Mouse (Mus musculus): ENCODE results near the gene Gm10134. TPM values are rescaled to one million over a fixed set of nuclear protein-coding genes. Genes with fewer than 3 reads are reported as not detected.

Gm10134 gene
- total RNA-seq (2014; rRNA removed) (not detected in 2 replicates), polyA plus RNA-seq (2012; rRNA removed) (not detected in 2 replicates)

GRCm38 (mm10) chr2:28505795-28506194, at the start of gene Gm10134:
Gm10134 (plus strand) TSS chr2:28506095.
- 64% methylated on average over 3 of the region's 3 CpGs for WGBS
- no peak for TF ChIP-seq POLR2A (IDR thresholded peaks at IDR 0.05; ENCODE audit: extremely low read depth, insufficient read depth, low read length)
- TF ChIP-seq CTCF (IDR thresholded peaks at IDR 0.05; ENCODE audit: low read depth, low read length): no peak

DNA sequence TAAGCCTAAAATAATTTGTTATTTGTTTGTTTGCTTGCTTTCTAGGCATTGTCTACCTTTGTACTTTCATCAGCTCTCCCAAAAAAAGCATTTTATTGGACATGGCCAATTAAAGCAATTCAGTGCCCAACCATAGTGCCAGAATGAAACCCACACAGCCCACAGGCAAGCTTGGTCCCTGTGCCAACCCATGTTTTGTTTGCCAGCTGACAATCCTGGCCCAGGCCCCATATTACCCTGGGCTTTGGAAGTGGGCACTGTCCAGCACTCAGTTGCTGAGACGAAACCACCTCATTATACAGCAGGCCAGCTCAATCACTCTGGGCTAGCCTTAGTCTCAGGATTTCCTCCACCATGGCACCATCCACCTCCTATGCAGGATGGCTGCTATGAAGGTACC, 49.3 kb upstream of the Gm10134 start:
- no peak overlapping the region for H3K4me3 ChIP-seq (ENCODE audit: insufficient read depth, low read depth, low read length)
- no peak overlapping the region for H3K27ac ChIP-seq (replicated peaks; ENCODE audit: insufficient read depth, low read depth, low read length)
- no peak for TF ChIP-seq POLR2A (IDR thresholded peaks at IDR 0.05; ENCODE audit: extremely low read depth, insufficient read depth, low read length)
- TF ChIP-seq CTCF (IDR thresholded peaks at IDR 0.05; ENCODE audit: low read depth, low read length): no peak
- H3K79me2 ChIP-seq (ENCODE audit: control insufficient read depth, insufficient read depth, low read length): no peaks in the 10 kb centered on the region
- WGBS: 81% methylated on average over 1 of the region's 1 CpGs
- DNase-seq (ENCODE audit: extremely low read depth, low read depth, low spot score): no peak
- H3K36me3 ChIP-seq (ENCODE audit: control insufficient read depth, insufficient read depth, low read length): no peaks in the 10 kb centered on the region
- no peak overlapping the region for H3K9ac ChIP-seq (ENCODE audit: low read depth, low read length)
- no peaks in the 10 kb centered on the region for H3K4me1 ChIP-seq (ENCODE audit: control insufficient read depth, insufficient read depth, low read length)
- H3K27me3 ChIP-seq (ENCODE audit: control insufficient read depth, insufficient read depth, low read length): no peaks in the 10 kb centered on the region

More at GRCm38 (mm10) chr2:28505795-28506194, at the start of gene Gm10134:
- H3K9ac ChIP-seq (ENCODE audit: low read depth, low read length): no peak within 1 kb of the TSS
- H3K27me3 ChIP-seq (ENCODE audit: control insufficient read depth, insufficient read depth, low read length): 0 out of 2 replicates have a peak, but pooled peaks cover 2% of the 10 kb centered on the region
- H3K27ac ChIP-seq (replicated peaks; ENCODE audit: insufficient read depth, low read depth, low read length): no peak within 1 kb of the TSS
- H3K4me1 ChIP-seq (ENCODE audit: control insufficient read depth, insufficient read depth, low read length): no peaks in the 10 kb centered on the region
- no peaks in the 10 kb centered on the region for H3K79me2 ChIP-seq (ENCODE audit: control insufficient read depth, insufficient read depth, low read length)
- no peaks in the 10 kb centered on the region for H3K36me3 ChIP-seq (ENCODE audit: control insufficient read depth, insufficient read depth, low read length)
- no peak within 1 kb of the TSS for H3K4me3 ChIP-seq (ENCODE audit: insufficient read depth, low read depth, low read length)
- DNase-seq (ENCODE audit: extremely low read depth, low read depth, low spot score): no peak

DNA sequence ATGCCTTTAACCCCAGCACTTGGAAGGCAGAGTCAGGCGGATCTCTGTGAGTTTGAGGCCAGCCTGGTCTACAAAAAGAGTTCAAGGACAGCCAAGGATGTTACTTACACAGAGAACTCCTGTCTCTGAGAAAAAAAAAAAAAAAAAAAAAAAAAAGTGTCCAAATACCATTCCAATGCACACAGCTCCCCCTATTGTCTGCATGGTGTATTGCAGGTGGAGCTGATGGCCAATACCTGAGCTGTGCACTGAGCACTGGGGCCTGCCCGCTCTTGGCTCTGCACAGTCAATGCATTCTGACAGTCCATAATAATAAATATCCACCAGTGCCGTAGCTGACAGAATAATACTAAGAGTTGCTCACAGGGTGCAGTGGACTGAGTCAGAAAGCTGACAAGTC, 42.0 kb upstream of the Gm10134 start:
- peak; percentile 39 for DNase-seq (ENCODE audit: extremely low read depth, low read depth, low spot score)
- H3K4me1 ChIP-seq (ENCODE audit: control insufficient read depth, insufficient read depth, low read length): peaks cover 6% of the 10 kb centered on the region; the same call in 1 of the 2 replicates
- H3K9ac ChIP-seq (ENCODE audit: low read depth, low read length): no peak overlapping the region
- peak; percentile 76 for TF ChIP-seq CTCF (IDR thresholded peaks at IDR 0.05; ENCODE audit: low read depth, low read length)
- TF ChIP-seq POLR2A (IDR thresholded peaks at IDR 0.05; ENCODE audit: extremely low read depth, insufficient read depth, low read length): no peak
- WGBS: 69% methylated on average over 3 of the region's 3 CpGs
- H3K4me3 ChIP-seq (ENCODE audit: insufficient read depth, low read depth, low read length): no peak overlapping the region
- H3K36me3 ChIP-seq (ENCODE audit: control insufficient read depth, insufficient read depth, low read length): no peaks in the 10 kb centered on the region
- no peak overlapping the region for H3K27ac ChIP-seq (replicated peaks; ENCODE audit: insufficient read depth, low read depth, low read length)
- no peaks in the 10 kb centered on the region for H3K27me3 ChIP-seq (ENCODE audit: control insufficient read depth, insufficient read depth, low read length)
- H3K79me2 ChIP-seq (ENCODE audit: control insufficient read depth, insufficient read depth, low read length): peaks cover 3% of the 10 kb centered on the region; the same call in 1 of the 2 replicates

DNA sequence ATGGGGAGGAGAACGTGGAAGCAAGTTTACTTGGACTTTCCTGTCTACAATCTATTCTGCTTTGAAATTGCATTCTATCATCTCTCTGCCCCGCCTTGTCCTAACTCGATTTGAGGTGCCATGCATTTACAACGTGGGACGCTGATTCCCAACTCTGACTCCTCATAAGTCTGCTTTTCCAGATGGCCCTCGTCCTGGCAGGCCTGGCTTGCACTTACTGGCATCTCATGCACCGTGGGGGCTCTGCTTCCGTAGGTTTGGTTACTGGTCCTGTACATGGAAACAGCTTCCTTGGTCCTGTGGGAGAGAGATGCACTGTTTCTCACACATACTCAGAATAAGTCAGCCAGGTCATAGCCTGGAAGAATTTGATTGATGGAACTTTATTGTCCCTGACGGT, 41.0 kb upstream of the Gm10134 start:
- TF ChIP-seq CTCF (IDR thresholded peaks at IDR 0.05; ENCODE audit: low read depth, low read length): no peak
- no peak for TF ChIP-seq POLR2A (IDR thresholded peaks at IDR 0.05; ENCODE audit: extremely low read depth, insufficient read depth, low read length)
- H3K27me3 ChIP-seq (ENCODE audit: control insufficient read depth, insufficient read depth, low read length): no peaks in the 10 kb centered on the region
- DNase-seq (ENCODE audit: extremely low read depth, low read depth, low spot score): no peak
- H3K36me3 ChIP-seq (ENCODE audit: control insufficient read depth, insufficient read depth, low read length): peaks cover 4% of the 10 kb centered on the region
- peaks cover 6% of the 10 kb centered on the region; the same call in 1 of the 2 replicates for H3K4me1 ChIP-seq (ENCODE audit: control insufficient read depth, insufficient read depth, low read length)
- WGBS: 88% methylated on average over 9 of the region's 9 CpGs
- H3K9ac ChIP-seq (ENCODE audit: low read depth, low read length): no peak overlapping the region
- H3K79me2 ChIP-seq (ENCODE audit: control insufficient read depth, insufficient read depth, low read length): peaks cover 3% of the 10 kb centered on the region; the same call in 1 of the 2 replicates
- H3K27ac ChIP-seq (replicated peaks; ENCODE audit: insufficient read depth, low read depth, low read length): no peak overlapping the region
- no peak overlapping the region for H3K4me3 ChIP-seq (ENCODE audit: insufficient read depth, low read depth, low read length)

DNA sequence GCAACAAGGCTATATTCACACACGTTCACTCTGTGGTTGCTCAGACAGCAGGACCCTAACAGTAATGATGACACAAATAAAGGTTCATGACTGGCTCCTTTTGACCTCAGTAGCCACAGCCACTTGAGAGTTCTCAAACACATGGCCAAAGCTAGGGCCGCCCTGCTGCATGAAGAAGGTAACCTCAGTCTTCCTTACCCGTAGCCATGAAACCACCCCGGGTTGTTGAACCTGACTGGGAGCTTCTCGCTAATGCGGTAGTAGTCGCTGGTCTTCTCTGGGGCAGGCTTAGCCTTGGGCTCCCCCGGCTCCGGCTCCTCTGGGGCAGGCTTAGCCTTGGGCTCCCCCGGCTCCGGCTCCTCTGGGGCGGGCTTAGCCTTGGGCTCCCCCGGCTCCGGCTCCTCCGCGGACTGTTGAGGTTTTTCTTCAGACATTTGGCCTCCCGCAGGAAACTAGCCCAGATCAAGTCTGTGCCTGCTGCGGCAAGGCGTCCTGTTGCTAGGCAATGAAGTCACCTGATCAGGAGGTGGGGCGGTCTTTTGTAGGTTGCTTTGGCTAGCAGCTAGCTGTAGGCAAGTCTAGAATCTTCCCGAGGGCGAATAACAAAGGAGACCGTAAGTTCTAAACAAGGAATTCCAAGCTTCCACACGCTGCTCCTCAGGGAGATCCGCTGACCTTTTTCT, 39.9 kb upstream of the Gm10134 start, which contains the start of gene 1700007K13Rik:
Gene 1700007K13Rik (minus strand): TSS at position 497 of the 683 bp plus-strand sequence.
- H3K9ac ChIP-seq (ENCODE audit: low read depth, low read length): no peak within 1 kb of the TSS
- TF ChIP-seq CTCF (IDR thresholded peaks at IDR 0.05; ENCODE audit: low read depth, low read length) (no peak), POLR2A (IDR thresholded peaks at IDR 0.05; ENCODE audit: extremely low read depth, insufficient read depth, low read length) (no peak)
- H3K27ac ChIP-seq (replicated peaks; ENCODE audit: insufficient read depth, low read depth, low read length): no peak within 1 kb of the TSS
- peaks cover 10% of the 10 kb centered on the region for H3K36me3 ChIP-seq (ENCODE audit: control insufficient read depth, insufficient read depth, low read length)
- H3K4me1 ChIP-seq (ENCODE audit: control insufficient read depth, insufficient read depth, low read length): peaks cover 6% of the 10 kb centered on the region; the same call in 1 of the 2 replicates
- peak; percentile 83 for DNase-seq (ENCODE audit: extremely low read depth, low read depth, low spot score)
- H3K4me3 ChIP-seq (ENCODE audit: insufficient read depth, low read depth, low read length): no peak within 1 kb of the TSS
- H3K27me3 ChIP-seq (ENCODE audit: control insufficient read depth, insufficient read depth, low read length): no peaks in the 10 kb centered on the region
- WGBS: 11% methylated on average over 25 of the region's 25 CpGs
- peaks cover 3% of the 10 kb centered on the region; the same call in 1 of the 2 replicates for H3K79me2 ChIP-seq (ENCODE audit: control insufficient read depth, insufficient read depth, low read length)
